Comparison of ENCODE assay signal across 11 mouse cellular contexts in the genomic region with DNA sequence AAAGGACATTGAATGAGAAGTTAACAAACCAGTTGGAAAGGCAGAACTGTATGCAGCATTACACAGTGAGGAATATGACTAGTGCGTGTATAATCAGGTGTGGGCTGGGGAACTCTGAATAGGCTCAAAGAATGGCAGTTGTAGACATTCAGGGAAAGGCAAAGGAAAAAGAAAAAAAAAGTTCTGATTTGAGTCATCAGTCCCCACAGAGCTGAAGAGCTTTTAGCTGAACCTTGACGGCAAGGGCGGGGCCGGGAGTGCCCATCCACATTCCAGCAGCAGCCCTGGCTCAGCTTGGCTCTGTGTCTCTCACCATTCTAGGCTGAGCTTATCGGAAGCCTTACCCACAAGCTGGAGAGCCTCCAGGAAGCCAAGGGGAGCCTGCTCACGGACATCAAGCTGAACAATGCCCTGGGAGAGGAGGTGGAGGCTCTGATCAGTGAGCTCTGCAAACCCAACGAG.
DNase-seq lines count a peak whose midpoint lies in the region; ATAC-seq and TF ChIP-seq lines count a peak whose summit lies in the region.
"Had no signal": no experiment of that assay in that cellular context is flagged by ENCODE, and none has a peak within 500 bp of the region (broad histone marks: within the 10 kb centered on the region; RNA-seq: fewer than 3 reads in every experiment).

No protein-coding gene starts in this region.

- H3K27me3 ChIP-seq in myocyte (ENCODE audit: control insufficient read depth, insufficient read depth, insufficient read length), result no peaks in the 10 kb centered on the region
- H3K27me3 ChIP-seq: limb, embryonic 15.5 days had no signal

- intact Hi-C loops in heart, postnatal 14 days (cut with DNase I), result no loop called here

- H3K4me2 ChIP-seq in myocyte (ENCODE audit: low read depth), result peak overlapping the region; percentile 72
- H3K4me2 ChIP-seq: limb, embryonic 15.5 days had no signal

- H3K4me3 ChIP-seq in myocyte, result no peak overlapping the region
- H3K4me3 ChIP-seq: limb, embryonic 15.5 days had no signal

- no peak overlapping the region for H3ac ChIP-seq in myocyte (ENCODE audit: control insufficient read depth, insufficient read length)

- no peak for ATAC-seq in CD4-positive, CD25-positive, alpha-beta regulatory T cell, adult 4 months
- no peak for ATAC-seq in megakaryocyte-erythroid progenitor cell, adult 5-6 weeks (replicated peaks; ENCODE audit: low FRiP score, low TSS enrichment, poor library complexity, severe bottlenecking)

- TF ChIP-seq POLR2A in myocyte (IDR thresholded peaks at IDR 0.05; ENCODE audit: insufficient read length, low read depth), result no peak

- H3K36me3 ChIP-seq in myocyte (ENCODE audit: control insufficient read depth, insufficient read depth), result no peaks in the 10 kb centered on the region
- H3K36me3 ChIP-seq: limb, embryonic 15.5 days had no signal

- DNase-seq in adrenal gland, adult (ENCODE audit: inconsistent age in 2 of 2, low spot score in 1 of 2), result peak; percentile 62 to 74
- DNase-seq in adrenal gland, adult 18-20 months (ENCODE audit: low spot score in 2 of 2), result no peak
- DNase-seq in adrenal gland, postnatal 36 days, result peak; percentile 62 to 80
- DNase-seq in heart, postnatal 14 days, result peak; percentile 66 to 77
- no peak for DNase-seq in kidney, postnatal 10 days
- DNase-seq: kidney, adult 2 months; right cerebral cortex, postnatal 25 days had no signal

- H3K79me2 ChIP-seq in myocyte (ENCODE audit: control insufficient read depth, insufficient read depth), result no peaks in the 10 kb centered on the region

TF ChIP-seq in myocyte, 11 proteins besides CTCF, POLR2A, EP300 and RAD21:
- TF ChIP-seq CEBPB (IDR thresholded peaks at IDR 0.05; ENCODE audit: insufficient read depth, poor library complexity, severe bottlenecking) (no peak), MYOG (IDR thresholded peaks at IDR 0.05; ENCODE audit: control insufficient read depth in 1 of 3, insufficient read depth in 1 of 3, insufficient read length in 2 of 3, low read depth in 2 of 3) (no peak), SRF (IDR thresholded peaks at IDR 0.05; ENCODE audit: control insufficient read depth, insufficient read length, low read depth) (no peak), TCF12 (IDR thresholded peaks at IDR 0.05; ENCODE audit: insufficient read depth, poor library complexity, severe bottlenecking) (no peak), TCF3 (IDR thresholded peaks at IDR 0.05; ENCODE audit: insufficient read length, low read depth) (no peak), POLR2AphosphoS2 (IDR thresholded peaks at IDR 0.05; ENCODE audit: insufficient read length, low read depth) (no peak), MYOD1 (IDR thresholded peaks at IDR 0.05; ENCODE audit: control insufficient read depth in 1 of 3, insufficient read length in 2 of 3, low read depth in 2 of 3) (no peak), E2F4 (IDR thresholded peaks at IDR 0.05; ENCODE audit: insufficient read depth) (no peak), REST (IDR thresholded peaks at IDR 0.05; ENCODE audit: insufficient read depth, insufficient read length) (no peak), USF1 (IDR thresholded peaks at IDR 0.05; ENCODE audit: low read depth) (no peak), MAX (IDR thresholded peaks at IDR 0.05; ENCODE audit: low read depth) (no peak)

Comparison
In these comparisons a context has a peak if more than half of its experiments do, and no peak if none do; other contexts are left out.
1. DNase-seq: peak in adrenal gland, adult (2 of 2), adrenal gland, postnatal 36 days (2 of 2) and heart, postnatal 14 days (2 of 2); none in adrenal gland, adult 18-20 months (0 of 2) and kidney, postnatal 10 days (single experiment).